In genomic region chr13:105444238-105444894, GRCm38 (mm10) we compare ENCODE assay signal across 10 mouse cellular contexts. TPM values are rescaled to one million over a fixed set of nuclear protein-coding genes. Genes with fewer than 3 reads are reported as not detected.
DNase-seq lines count a peak whose midpoint lies in the region; ATAC-seq and TF ChIP-seq lines count a peak whose summit lies in the region.
"Had no signal": no experiment of that assay in that cellular context is flagged by ENCODE, and none has a peak within 500 bp of the region (broad histone marks: within the 10 kb centered on the region; RNA-seq: fewer than 3 reads in every experiment).

No protein-coding gene starts in this region.

- TF ChIP-seq CTCF in midbrain, postnatal 0 days (IDR thresholded peaks at IDR 0.05) = no peak
- no peak for TF ChIP-seq CTCF in gastrocnemius, adult 2 months (IDR thresholded peaks at IDR 0.05)

- no peak overlapping the region for H3K27ac ChIP-seq in embryonic facial prominence, embryonic 15.5 days (replicated peaks)
- H3K27ac ChIP-seq in midbrain, postnatal 0 days (ENCODE audit: low read depth, low read length) = no peak overlapping the region
- H3K27ac ChIP-seq in gastrocnemius, adult 2 months = no peak overlapping the region
- no peak overlapping the region for H3K27ac ChIP-seq in liver, embryonic 11.5 days (ENCODE audit: low read depth, low read length)
- H3K27ac ChIP-seq: liver, embryonic 14.5 days had no signal

- DNase-seq in cerebellum, adult 9-11 months = peak; percentile 1
- DNase-seq in cerebellum, postnatal 4 days (ENCODE audit: low spot score in 2 of 2) = no peak
- DNase-seq in layer of hippocampus, adult 8-10 months (ENCODE audit: low spot score in 2 of 2) = peak; percentile 19 to 48
- DNase-seq in midbrain, postnatal 0 days (ENCODE audit: low spot score) = peak; percentile 23
- DNase-seq in gastrocnemius, adult 2 months = no peak
- DNase-seq in liver, embryonic 11.5 days (ENCODE audit: low spot score) = no peak
- DNase-seq in urinary bladder, postnatal 4 days (ENCODE audit: low spot score in 2 of 2) = no peak

- 0 out of 2 replicates have a peak, but pooled peaks cover 5% of the 10 kb centered on the region for H3K4me1 ChIP-seq in embryonic facial prominence, embryonic 15.5 days
- H3K4me1 ChIP-seq in midbrain, postnatal 0 days (ENCODE audit: insufficient read depth, low read length) = peaks cover 4% of the 10 kb centered on the region; the same call in 1 of the 2 replicates
- H3K4me1 ChIP-seq in liver, embryonic 11.5 days (replicated peaks; ENCODE audit: control insufficient read depth, insufficient read depth, low read length) = no peaks in the 10 kb centered on the region

- peaks cover 47% of the 10 kb centered on the region for H3K27me3 ChIP-seq in embryonic facial prominence, embryonic 15.5 days
- H3K27me3 ChIP-seq in midbrain, postnatal 0 days (ENCODE audit: insufficient read depth, low read length) = peaks cover 15% of the 10 kb centered on the region
- peaks cover 37% of the 10 kb centered on the region for H3K27me3 ChIP-seq in liver, embryonic 11.5 days (replicated peaks; ENCODE audit: control insufficient read depth, insufficient read depth, low read length)

- H3K36me3 ChIP-seq in embryonic facial prominence, embryonic 15.5 days = no peaks in the 10 kb centered on the region
- no peaks in the 10 kb centered on the region for H3K36me3 ChIP-seq in midbrain, postnatal 0 days (ENCODE audit: insufficient read depth, low read length)
- no peaks in the 10 kb centered on the region for H3K36me3 ChIP-seq in liver, embryonic 11.5 days (ENCODE audit: control insufficient read depth, insufficient read depth, low read length)

- no peak for ATAC-seq in embryonic facial prominence, embryonic 15.5 days (ENCODE audit: insufficient number of reproducible peaks, low FRiP score, low TSS enrichment, low read depth)
- peak; percentile 69 for ATAC-seq in midbrain, postnatal 0 days (ENCODE audit: low FRiP score)
- no peak for ATAC-seq in liver, embryonic 11.5 days (replicated peaks; ENCODE audit: low FRiP score)

- H3K4me2 ChIP-seq in embryonic facial prominence, embryonic 15.5 days (replicated peaks) = peak overlapping the region; percentile 28
- H3K4me2 ChIP-seq in midbrain, postnatal 0 days (ENCODE audit: low read depth, low read length, poor library complexity, severe bottlenecking) = peak overlapping the region; percentile 95
- H3K4me2 ChIP-seq in liver, embryonic 11.5 days = no peak overlapping the region

- WGBS in embryonic facial prominence, embryonic 15.5 days = under 1% methylated on average over 39 of the region's 39 CpGs
- 1% methylated on average over 39 of the region's 39 CpGs for WGBS in midbrain, postnatal 0 days
- 3% methylated on average over 39 of the region's 39 CpGs for WGBS in liver, embryonic 11.5 days

- no peak overlapping the region for H3K9ac ChIP-seq in embryonic facial prominence, embryonic 15.5 days
- peak overlapping the region; percentile 25; the same call in 1 of the 2 replicates for H3K9ac ChIP-seq in midbrain, postnatal 0 days (replicated peaks; ENCODE audit: low read length, poor library complexity, severe bottlenecking)
- no peak overlapping the region for H3K9ac ChIP-seq in liver, embryonic 11.5 days (ENCODE audit: low read depth, low read length)
- H3K9ac ChIP-seq: liver, embryonic 14.5 days had no signal

- peak overlapping the region; percentile 19 for H3K4me3 ChIP-seq in embryonic facial prominence, embryonic 15.5 days (replicated peaks)
- H3K4me3 ChIP-seq in midbrain, postnatal 0 days (ENCODE audit: low read depth, low read length) = peak overlapping the region; percentile 50
- no peak overlapping the region for H3K4me3 ChIP-seq in gastrocnemius, adult 2 months
- H3K4me3 ChIP-seq in liver, embryonic 11.5 days (ENCODE audit: low read depth, low read length) = no peak overlapping the region

- H3K9me3 ChIP-seq in embryonic facial prominence, embryonic 15.5 days (replicated peaks) = no peaks in the 10 kb centered on the region
- H3K9me3 ChIP-seq in midbrain, postnatal 0 days (ENCODE audit: low read length) = no peaks in the 10 kb centered on the region
- no peaks in the 10 kb centered on the region for H3K9me3 ChIP-seq in liver, embryonic 11.5 days (ENCODE audit: control insufficient read depth, low read length)

- intact Hi-C loops in gastrocnemius, adult 2 months (cut with DNase I) = no loop called here

RNA-seq across cellular contexts. Expression of gene Htr1a, which starts 0.9 kb away (rescaled TPM):
- polyA plus RNA-seq in embryonic facial prominence, embryonic 15.5 days (2015; fragmentation: Nextera tagmentation; extraction: Ambion mirVana) = 0.33 TPM in 2 replicates
- 10 to 100 TPM; 22.7 to 39.0 (median 31.3) TPM for total RNA-seq in layer of hippocampus, adult 8-10 months (2022)
- total RNA-seq in midbrain, postnatal 0 days (2014; rRNA removed) = 9.7 and 10.1 TPM in 2 replicates
- polyA plus RNA-seq in midbrain, postnatal 0 days (2015; fragmentation: Nextera tagmentation; extraction: Ambion mirVana) = 4.5 and 5.0 TPM in 2 replicates
- not detected for total RNA-seq in gastrocnemius, adult 2 months (2021)
- not detected in 2 replicates for polyA plus RNA-seq in liver, embryonic 11.5 days (2014; fragmentation: Nextera tagmentation; extraction: Ambion mirVana)
- total RNA-seq: common myeloid progenitor, adult 5-6 weeks had no signal
- polyA plus RNA-seq: liver, embryonic 14.5 days had no signal

Comparison
In these comparisons a context has a peak if more than half of its experiments do, and no peak if none do; other contexts are left out.
1. DNase-seq: peak in cerebellum, adult 9-11 months (single experiment), layer of hippocampus, adult 8-10 months (2 of 2) and midbrain, postnatal 0 days (single experiment); none in cerebellum, postnatal 4 days (0 of 2), gastrocnemius, adult 2 months (single experiment), liver, embryonic 11.5 days (single experiment) and urinary bladder, postnatal 4 days (0 of 2).
2. H3K4me3 ChIP-seq: peak in embryonic facial prominence, embryonic 15.5 days (single experiment) and midbrain, postnatal 0 days (single experiment); none in gastrocnemius, adult 2 months (single experiment) and liver, embryonic 11.5 days (single experiment).
3. RNA of gene Htr1a, which starts 0.9 kb away (total RNA-seq): 22.7 to 39.0 TPM in layer of hippocampus, adult 8-10 months and 9.7 to 10.1 TPM in midbrain, postnatal 0 days; not detected in gastrocnemius, adult 2 months; every median in the first group is over 10 times any median in the second.